Mouse (Mus musculus) cortical plate, adult 2 months (tissue): ENCODE measurements at regions not wholly inside any gene's neighbourhood (a gene's known extent, or its start where the extent isn't known, plus 50 kb on each side); places are given as distances from the start of the nearest gene placed in this dataset.

Experiments used
- CTCF ChIP-seq: fragments of 200-500 bp; IDR thresholded peaks from 2 replicates; pipeline ENCODE4 v1.5.1; 2011; ENCODE audit warnings: mild to moderate bottlenecking, control low read depth, low read length; ENCODE audit not compliant: insufficient read depth; ENCODE audit errors: extremely low read depth
- POLR2A ChIP-seq: fragments of 200-500 bp; IDR thresholded peaks from 2 replicates; pipeline ENCODE4 v1.6.1; 2011; ENCODE audit warnings: mild to moderate bottlenecking, low read length, control low read depth; ENCODE audit not compliant: insufficient read depth; ENCODE audit errors: extremely low read depth

DNA sequence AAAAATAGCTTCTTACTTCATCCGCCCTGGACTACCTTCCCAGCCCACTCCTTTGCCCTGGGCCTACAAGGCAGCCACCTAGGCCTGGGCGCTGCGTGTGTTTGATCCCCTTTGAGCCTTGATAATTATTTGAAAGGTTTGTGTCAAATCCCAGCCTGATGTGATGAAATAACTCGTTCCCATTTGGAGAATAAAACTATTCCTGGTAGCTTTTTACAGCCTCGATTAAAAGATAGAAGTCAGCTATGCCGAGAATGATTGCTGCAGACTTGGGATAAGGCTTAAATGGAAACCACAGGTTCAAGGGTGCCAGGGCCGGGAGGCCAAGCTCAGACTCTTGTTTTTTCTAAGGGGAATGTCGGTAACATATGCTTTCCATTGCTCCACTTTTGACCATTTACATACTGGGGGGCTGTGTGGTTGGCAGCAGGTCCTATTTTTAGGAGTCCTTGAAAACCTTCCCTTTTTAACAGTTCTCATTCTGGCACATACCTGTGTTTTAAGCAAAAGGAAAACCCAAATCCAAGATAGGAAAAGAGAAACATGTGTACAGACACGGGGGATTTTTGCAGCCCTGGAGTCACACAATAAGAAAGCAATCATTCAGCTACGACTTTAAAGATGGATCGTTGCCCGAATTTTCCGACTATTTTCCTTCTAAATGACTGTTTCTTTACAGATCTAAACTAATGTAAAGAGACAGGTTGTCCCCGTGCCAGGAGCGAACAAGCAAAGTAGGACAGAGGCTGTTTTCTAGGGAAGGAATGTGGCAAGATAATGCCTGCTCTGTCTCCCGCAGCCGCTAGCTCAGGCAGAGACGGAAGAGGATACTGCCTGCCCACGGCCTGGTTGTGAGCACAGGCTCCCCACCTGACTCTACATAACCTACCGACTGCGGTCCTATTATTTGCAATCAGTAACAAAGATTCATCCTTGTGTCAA is 234.8 kb downstream of the Setd4 start:
- TF ChIP-seq CTCF (no peak), POLR2A (no peak)
